1 mouse cellular context compared by ENCODE assay signal in the genomic region with DNA sequence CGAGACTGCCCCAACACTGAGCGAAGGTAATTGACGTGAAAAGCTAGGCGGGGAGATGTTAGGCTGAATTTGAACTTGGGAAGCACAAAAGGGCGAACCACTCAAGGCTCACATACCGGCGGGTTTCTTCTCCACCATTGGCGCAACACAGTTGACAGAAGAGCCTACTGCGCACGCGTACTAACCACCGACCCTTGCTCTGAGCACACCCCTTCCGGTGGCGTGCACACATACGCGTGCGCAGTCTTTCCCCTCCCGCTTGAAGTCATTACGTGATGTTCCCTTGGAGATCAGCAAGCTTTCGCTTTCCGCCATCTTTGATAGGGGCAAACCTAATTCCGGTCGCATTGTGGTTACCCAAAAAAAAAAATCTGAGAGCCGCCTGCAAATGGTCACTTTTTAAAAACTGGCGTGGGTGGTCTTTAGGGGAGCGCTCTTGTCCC.
TF ChIP-seq lines count a peak whose summit lies in the region.

Gene Plod3, plus strand, starts transcription at position 325 of the 443 bp plus-strand sequence.

TF ChIP-seq in MEL, 35 proteins besides CTCF, POLR2A, EP300 and RAD21 (continued from another document):
- TF ChIP-seq MAFK (IDR thresholded peaks at IDR 0.05; ENCODE audit: borderline replicate concordance, low read depth, low read length) (no peak), MAZ (IDR thresholded peaks at IDR 0.05; ENCODE audit: low read depth, low read length) (no peak; the same call in 1 of the 2 replicates), MEF2A (IDR thresholded peaks at IDR 0.05; ENCODE audit: extremely low read depth, insufficient replicate concordance, low read depth, low read length, poor library complexity, severe bottlenecking) (no peak), MXI1 (IDR thresholded peaks at IDR 0.05; ENCODE audit: low read depth, low read length) (peak; percentile 66), KAT2A (conservative IDR thresholded peaks at IDR 0.05; ENCODE audit: low read depth, low read length) (peak; percentile 78; the same call in 1 of the 2 replicates), MAX (IDR thresholded peaks at IDR 0.05; ENCODE audit: low read length) (peak; percentile 49)
